Mouse (Mus musculus) layer of hippocampus, adult 9-10 months (tissue): ENCODE measurements around the gene Bend5.

Source experiments
- DNase-seq: peaks from one replicate; pipeline ENCODE4 v3.0.0; 2022; ENCODE audit warnings: low spot score

Bend5 gene

GRCm38 (mm10) chr4:111414818-111415488, at the start of gene Bend5:
Bend5 (plus strand) TSS chr4:111415006.
- DNase-seq = no peak

- no peak for DNase-seq
Measured at GRCm38 (mm10) chr4:111367771-111368170, 47.0 kb upstream of the Bend5 start.

DNA sequence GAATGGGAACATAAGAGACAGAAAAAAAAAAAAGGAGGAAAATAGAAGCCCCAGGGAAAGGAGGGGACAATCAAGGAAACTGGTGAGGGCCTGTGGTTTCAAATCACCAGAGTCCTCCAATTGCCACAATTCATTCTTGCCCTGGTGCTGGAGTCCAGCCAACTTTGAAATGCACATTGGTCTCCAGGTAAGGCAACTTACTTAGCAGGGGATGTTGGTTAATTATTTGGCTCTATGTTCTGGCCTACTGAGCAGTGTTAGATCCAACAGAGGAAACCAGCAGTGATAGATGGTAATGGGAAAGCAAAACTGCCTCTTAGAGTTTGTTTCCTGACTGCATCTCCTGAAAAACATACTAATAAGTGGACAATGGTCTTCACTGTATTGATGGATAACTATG, 37.6 kb upstream of the Bend5 start:
- DNase-seq = no peak

- DNase-seq = no peak
Measured at GRCm38 (mm10) chr4:111378071-111378470, 36.7 kb upstream of the Bend5 start.

DNA sequence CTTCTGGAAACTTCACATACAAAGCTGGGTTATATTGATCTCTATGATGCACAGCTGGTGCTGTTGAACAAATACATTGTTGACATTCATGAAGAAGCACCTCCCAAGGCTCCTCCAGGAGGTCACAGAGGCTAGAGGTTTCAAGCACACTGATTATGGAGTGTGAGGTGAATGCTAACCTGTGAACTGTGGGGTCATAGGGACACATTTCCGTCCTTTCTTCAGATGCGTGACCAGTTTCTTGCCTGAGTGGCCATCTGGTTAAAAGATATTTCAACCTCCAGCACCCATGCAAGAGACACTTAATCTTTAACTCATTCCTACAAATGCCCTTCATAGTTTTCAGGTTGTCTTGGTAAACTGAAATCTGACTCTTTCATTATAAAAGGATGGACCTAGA, 31.7 kb upstream of the Bend5 start:
- DNase-seq = no peak

GRCm38 (mm10) chr4:111390736-111391135, 24.1 kb upstream of the Bend5 start:
- no peak for DNase-seq

DNA sequence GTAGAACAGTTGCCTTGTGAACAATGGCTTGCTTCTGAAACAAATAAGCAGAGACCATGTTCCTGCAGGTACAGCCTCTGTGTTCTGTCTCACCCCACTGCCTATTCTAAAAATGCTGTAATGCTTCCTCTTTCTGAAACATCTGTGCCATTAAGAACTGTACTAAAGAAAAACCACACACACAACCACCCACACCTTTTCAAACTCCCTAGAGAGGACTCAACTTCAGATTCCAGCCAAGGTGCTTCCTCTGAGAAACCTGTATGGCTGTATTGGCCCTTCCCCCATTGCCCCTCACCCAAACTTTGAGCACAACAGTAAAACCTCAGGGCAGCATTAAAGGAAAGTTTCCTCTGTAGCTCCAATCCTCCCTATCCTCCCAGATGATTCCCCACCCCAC, 15.0 kb upstream of the Bend5 start:
- DNase-seq = no peak

DNA sequence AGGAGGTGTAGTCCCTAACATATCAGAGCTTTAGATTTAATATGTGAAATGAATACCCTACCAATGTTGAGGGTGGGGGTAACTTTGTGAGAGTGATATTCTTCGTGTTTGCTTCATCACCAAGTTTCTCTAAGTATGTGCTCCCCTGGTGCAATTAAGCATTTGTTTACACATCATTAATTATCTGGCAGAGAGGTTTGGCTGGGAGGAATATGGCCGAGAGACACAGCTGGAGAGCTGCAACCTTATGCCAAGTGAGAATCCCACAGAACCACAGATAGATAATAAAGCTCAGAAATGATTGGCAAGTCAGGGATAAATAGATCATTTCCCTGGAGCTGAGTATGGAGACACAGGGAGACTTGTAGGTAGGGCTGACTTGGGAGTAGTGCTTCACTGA, 14.1 kb upstream of the Bend5 start:
- no peak for DNase-seq

GRCm38 (mm10) chr4:111403243-111403642, 11.6 kb upstream of the Bend5 start:
- no peak for DNase-seq

- DNase-seq = no peak
Measured at GRCm38 (mm10) chr4:111410731-111411130, 4.1 kb upstream of the Bend5 start.

GRCm38 (mm10) chr4:111414399-111414798, 407 bp upstream of the Bend5 start:
- no peak for DNase-seq

GRCm38 (mm10) chr4:111416126-111416525, 1.3 kb downstream of the Bend5 start:
- DNase-seq = no peak

- DNase-seq = no peak
Measured at GRCm38 (mm10) chr4:111416551-111416950, 1.7 kb downstream of the Bend5 start.

DNA sequence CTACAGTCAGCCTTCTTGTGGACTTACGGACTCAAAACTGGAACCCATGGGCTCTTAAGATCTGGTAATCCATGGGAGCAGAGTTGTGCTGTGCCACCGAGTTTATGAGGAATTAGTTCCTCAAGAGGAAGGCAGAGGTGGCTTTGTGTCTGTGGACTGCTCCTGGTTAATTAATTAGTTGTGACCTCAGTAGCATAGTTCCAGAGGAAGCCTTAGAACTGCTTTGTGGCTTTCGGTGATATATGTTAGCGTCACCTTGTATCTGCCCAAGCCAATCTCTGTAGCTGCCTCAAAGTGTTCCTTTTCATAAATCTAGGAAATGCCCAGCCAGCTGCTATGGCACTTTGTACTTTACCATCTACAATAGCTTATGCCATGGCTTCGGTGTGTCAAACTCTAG, 2.9 kb downstream of the Bend5 start:
- no peak for DNase-seq

DNA sequence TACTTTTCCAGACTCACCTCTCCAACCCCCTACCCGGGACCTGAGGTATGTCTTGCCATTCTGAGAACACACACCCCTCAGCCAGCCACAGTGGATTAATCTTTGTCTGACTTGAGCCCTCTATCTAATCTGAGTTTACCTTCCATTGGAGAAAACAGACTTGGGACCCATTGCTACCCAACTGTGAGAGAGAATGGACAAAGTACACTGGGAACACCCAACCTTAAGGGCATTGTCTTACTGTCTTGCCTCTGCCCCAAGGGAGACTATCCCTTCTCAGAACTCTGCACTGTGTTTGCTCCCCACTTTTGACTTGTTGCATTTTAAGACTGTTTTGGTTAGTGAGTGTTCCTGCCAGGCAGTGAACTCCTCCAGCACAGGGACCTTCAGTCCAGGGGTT, 4.7 kb downstream of the Bend5 start:
- DNase-seq = no peak

- DNase-seq = no peak
Measured at GRCm38 (mm10) chr4:111420031-111420430, 5.2 kb downstream of the Bend5 start.

DNA sequence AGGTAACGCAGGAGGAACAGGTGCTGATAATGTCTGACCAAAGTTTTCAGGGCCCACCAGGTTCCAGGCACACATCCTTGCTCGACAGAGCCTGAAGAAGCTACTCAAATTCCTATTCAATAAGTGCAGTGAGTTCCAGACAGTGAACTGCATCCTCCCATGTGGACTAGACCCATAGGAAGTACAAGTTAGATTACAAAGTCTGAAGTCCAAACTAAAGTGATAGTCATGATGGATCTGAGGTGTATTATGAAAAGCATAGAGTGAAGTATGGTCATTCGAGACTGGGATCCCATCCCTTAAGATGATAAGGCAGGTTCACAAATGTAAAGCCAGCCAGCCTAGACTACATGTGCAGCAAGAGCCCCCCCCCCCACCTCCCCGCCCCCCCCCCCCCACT, 6.1 kb downstream of the Bend5 start:
- no peak for DNase-seq

GRCm38 (mm10) chr4:111421785-111422184, 7.0 kb downstream of the Bend5 start:
- no peak for DNase-seq

DNA sequence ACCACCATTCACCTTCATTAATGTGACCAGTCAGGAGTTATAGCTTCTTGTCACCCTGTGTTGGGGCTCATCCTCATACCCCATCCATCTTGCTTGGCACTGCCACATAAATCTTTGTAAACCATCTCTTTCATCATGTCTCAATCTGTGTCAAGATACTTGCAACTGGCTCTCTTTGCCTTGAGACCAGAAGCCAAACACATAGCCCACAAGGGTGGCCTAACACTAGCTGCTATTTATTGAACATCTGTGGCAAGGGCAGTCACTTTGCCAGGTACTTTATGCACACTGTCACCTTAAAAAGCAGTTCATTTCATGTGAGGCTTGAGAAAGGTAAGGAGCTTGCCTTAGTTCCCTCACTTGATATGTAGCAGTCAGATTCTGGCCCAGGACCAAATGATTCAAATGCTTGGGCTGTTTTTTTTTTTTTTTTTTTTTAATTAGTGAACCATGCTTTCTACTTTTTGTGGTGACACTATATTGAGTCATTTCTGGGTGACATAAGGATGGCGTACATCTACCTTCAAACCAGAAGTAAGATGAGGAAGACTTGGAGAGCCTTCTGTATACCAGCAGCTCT, 9.7 kb downstream of the Bend5 start:
- DNase-seq = no peak

GRCm38 (mm10) chr4:111425170-111425569, 10.4 kb downstream of the Bend5 start:
- no peak for DNase-seq

DNA sequence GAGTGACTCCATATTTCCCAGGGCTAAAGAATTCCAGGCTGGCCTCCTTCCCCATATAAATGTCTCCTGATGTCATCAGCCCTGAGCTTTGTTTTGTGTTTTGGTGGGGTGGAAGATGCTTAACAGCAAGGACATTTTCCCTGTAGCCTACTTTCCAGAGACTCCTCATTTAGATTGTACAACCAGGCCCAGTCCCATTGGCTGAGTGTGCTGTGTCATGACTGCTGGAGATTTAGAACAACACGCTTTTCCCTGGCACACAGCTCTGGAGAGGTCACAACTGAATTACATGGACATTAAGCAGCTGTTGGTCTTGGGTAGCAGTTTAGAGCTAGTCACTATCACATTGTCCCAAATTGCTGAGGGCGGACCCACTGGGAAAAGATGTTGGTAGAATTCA, 16.4 kb downstream of the Bend5 start:
- no peak for DNase-seq

GRCm38 (mm10) chr4:111432013-111432412, 17.2 kb downstream of the Bend5 start:
- DNase-seq = no peak

GRCm38 (mm10) chr4:111432417-111432816, 17.6 kb downstream of the Bend5 start:
- DNase-seq = no peak

DNA sequence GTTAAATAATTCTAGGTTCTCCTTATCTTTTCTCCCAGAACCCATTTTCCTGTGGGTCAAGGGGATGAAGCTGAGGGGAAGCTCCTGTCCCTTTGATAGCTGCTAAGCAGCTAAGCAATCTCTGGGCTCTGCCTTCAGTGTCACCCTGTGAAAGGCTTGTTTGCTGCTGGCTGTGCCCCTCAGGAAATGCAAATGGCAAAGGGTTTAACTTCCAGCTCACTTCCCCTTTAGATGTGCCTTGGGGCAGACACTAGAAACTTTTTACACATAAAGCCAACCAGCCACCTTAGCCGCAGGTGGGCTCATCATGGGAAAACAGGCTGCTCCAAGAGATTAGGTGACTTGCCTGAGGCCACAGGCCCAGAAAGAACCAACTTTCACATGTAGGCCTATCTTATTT, 26.9 kb downstream of the Bend5 start:
- DNase-seq = no peak
